Mouse (Mus musculus) embryonic facial prominence, embryonic 14.5 days (tissue): Measurements from ENCODE around the gene Anapc10. TPM values are rescaled to one million over a fixed set of nuclear protein-coding genes. Genes with fewer than 3 reads are reported as not detected.

Experiments used
- ATAC-seq: fragments of 200-750 bp; cut with Nextera tagmentation; 2 replicates; pipeline ENCODE4 v1.8.0; 2017; ENCODE audit warnings: low read depth, moderate number of reproducible peaks, moderate TSS enrichment
- DNase-seq: peaks from one replicate; pipeline ENCODE4 v3.0.0-alpha.2; 2015; ENCODE audit warnings: low spot score
- H3K27ac ChIP-seq: fragments of 300-500 bp; sonication (generic); replicated peaks from 2 replicates; pipeline ENCODE4 v1.5.1; 2014; ENCODE audit warnings: low read depth, mild to moderate bottlenecking, low read length, moderate library complexity
- H3K27me3 ChIP-seq: fragments of 300-500 bp; sonication (generic); replicated peaks from 2 replicates; pipeline ENCODE4 v1.6.1; 2014; ENCODE audit warnings: low read length; ENCODE audit not compliant: control insufficient read depth, insufficient read depth
- H3K36me3 ChIP-seq: fragments of 300-500 bp; sonication (generic); 2 replicates; pipeline ENCODE4 v1.6.1; 2014; ENCODE audit warnings: low read length, mixed read lengths; ENCODE audit not compliant: control insufficient read depth, insufficient read depth
- H3K4me1 ChIP-seq: fragments of 300-500 bp; sonication (generic); 2 replicates; pipeline ENCODE4 v1.6.1; 2014; ENCODE audit warnings: antibody characterized with exemption, low read length; ENCODE audit not compliant: control insufficient read depth, insufficient read depth
- H3K4me2 ChIP-seq: fragments of 300-500 bp; sonication (generic); 2 replicates; pipeline ENCODE4 v1.6.1; 2014; ENCODE audit warnings: low read depth, mild to moderate bottlenecking, low read length, moderate library complexity, mixed read lengths
- H3K4me3 ChIP-seq: fragments of 300-500 bp; sonication (generic); 2 replicates; pipeline ENCODE4 v1.5.1; 2014; ENCODE audit warnings: low read depth, mild to moderate bottlenecking, low read length
- H3K9ac ChIP-seq: fragments of 300-500 bp; sonication (generic); 2 replicates; pipeline ENCODE4 v1.6.1; 2014; ENCODE audit warnings: low read depth, mild to moderate bottlenecking, low read length, moderate library complexity, mixed read lengths
- H3K9me3 ChIP-seq: fragments of 300-500 bp; sonication (generic); 2 replicates; pipeline ENCODE4 v1.6.1; 2016; ENCODE audit warnings: low read length; ENCODE audit not compliant: control insufficient read depth
- WGBS: fragments of 180-500 bp; shearing (Covaris S2); extraction: QIAGEN DNeasy Blood & Tissue Kit; methylation state at CpG from one replicate; pipeline ENCODE4 v1.1.7; 2014; 5-methylcytosine and 5-hydroxymethylcytosine counted together
- polyA plus RNA-seq: library from polyadenylated mRNA; unstranded; fragments of >200 nt; fragmentation: Nextera tagmentation; extraction: Ambion mirVana; gene quantifications from 2 replicates; pipeline ENCODE4 v1.2.1, GENCODE M21; 2014

The Anapc10 gene
- polyA plus RNA-seq, 1 experiment from 2014 or later, result 40.0 TPM

DNA sequence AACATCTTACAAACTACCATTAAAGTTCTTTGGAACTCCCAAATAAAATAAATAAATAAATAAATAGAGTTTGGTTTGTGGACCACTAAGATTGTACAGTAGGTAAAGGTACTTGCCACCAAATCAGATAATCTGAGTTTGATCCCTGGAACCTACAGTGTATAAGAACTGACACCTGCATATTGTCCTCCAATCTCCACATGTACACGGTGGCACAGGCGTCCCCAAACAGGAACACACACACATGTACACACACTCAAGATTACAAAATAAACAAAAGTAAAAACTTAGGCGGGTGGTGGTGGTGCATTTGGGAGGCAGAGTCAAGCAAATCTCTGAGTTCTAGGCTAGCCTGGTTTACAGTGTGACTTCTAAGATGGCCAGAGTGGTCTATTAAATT lies 4.9 kb upstream of the Anapc10 start:
- WGBS, result 97% methylated on average over 3 of the region's 3 CpGs
- Histone ChIP-seq H3K4me2 (no peak overlapping the region), H3K4me1 (peaks cover 3% of the 10 kb centered on the region; the same call in 1 of the 2 replicates), H3K27ac (no peak overlapping the region), H3K9me3 (no peaks in the 10 kb centered on the region), H3K27me3 (no peaks in the 10 kb centered on the region), H3K36me3 (peaks cover 53% of the 10 kb centered on the region), H3K4me3 (no peak overlapping the region), H3K9ac (no peak overlapping the region)
- DNase-seq (no peak), ATAC-seq (no peak)

DNA sequence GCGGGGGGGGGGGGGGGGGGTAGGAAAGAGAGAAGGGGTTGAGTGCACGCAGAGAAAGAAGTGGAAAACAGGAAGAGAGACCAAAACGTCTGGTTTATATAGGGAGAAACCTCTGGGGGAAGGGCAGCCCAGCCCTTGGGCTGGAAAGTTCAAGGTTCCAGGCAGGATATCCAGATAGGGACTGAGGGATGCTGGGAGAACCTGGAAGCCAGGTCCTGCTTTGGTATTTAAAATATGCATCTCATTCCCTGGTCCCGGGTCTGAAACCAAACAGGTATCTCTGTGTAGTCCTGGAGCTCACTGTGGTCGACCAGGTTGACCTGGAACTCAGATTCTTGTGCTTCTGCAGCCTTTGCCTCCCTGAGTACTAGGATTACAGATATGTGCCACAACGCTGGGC lies 1.1 kb downstream of the Anapc10 start:
- peak overlapping the region; percentile 66 for H3K4me2 ChIP-seq
- no peak overlapping the region for H3K27ac ChIP-seq
- H3K36me3 ChIP-seq, result peaks cover 19% of the 10 kb centered on the region
- WGBS, result 50% methylated on average over 5 of the region's 6 CpGs
- H3K9ac ChIP-seq, result 0 out of 2 replicates have a peak overlapping the region, but pooled peaks have one; percentile 25
- H3K4me3 ChIP-seq, result peak overlapping the region; percentile 94; the same call in 1 of the 2 replicates
- no peak for DNase-seq
- no peaks in the 10 kb centered on the region for H3K9me3 ChIP-seq
- ATAC-seq, result no peak
- peaks cover 3% of the 10 kb centered on the region; the same call in 1 of the 2 replicates for H3K4me1 ChIP-seq
- H3K27me3 ChIP-seq, result no peaks in the 10 kb centered on the region

DNA sequence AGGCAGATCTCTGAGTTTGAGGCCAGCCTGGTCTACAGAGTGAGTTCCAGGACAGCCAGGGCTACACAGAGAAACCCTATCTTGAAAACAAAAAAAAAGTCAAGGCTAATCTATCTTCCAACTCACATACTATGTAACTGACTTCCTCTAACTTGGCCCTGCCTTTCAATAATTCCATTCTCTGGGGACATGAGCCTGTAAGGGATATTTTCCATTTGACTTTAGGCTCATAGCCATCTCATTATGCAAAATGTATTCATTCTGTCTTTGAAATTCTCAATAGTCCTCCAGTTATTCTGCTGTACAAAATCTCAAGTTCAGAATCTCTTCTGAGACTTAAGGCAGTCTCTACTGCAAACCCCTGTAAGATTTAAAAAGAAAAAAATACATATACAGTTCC lies 9.9 kb downstream of the Anapc10 start:
- peaks cover 57% of the 10 kb centered on the region for H3K36me3 ChIP-seq
- H3K4me1 ChIP-seq, result no peaks in the 10 kb centered on the region
- no peaks in the 10 kb centered on the region for H3K27me3 ChIP-seq
- H3K9me3 ChIP-seq, result no peaks in the 10 kb centered on the region
- no peak overlapping the region for H3K4me3 ChIP-seq
- no peak for DNase-seq
- no peak overlapping the region for H3K27ac ChIP-seq
- H3K9ac ChIP-seq, result no peak overlapping the region
- no peak for ATAC-seq
- H3K4me2 ChIP-seq, result no peak overlapping the region

DNA sequence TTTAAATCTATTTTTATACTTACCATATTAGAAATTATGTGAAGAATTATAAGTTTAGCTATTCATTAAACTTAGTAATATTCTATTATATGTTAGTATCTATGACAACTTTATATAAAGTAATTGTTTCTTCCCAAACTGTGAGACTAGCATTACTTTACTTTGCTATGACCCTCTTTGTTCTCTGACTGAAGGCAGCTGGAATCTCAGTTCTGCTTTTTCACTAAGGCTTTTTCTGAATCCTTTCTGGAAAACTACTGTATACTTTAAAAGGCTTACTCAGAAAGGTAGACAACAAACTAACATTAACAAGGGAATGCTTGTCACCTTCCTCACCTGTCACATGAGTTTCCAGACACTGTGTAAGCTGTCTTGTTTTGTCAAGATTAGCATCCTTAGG lies 11.7 kb downstream of the Anapc10 start:
- no peak overlapping the region for H3K27ac ChIP-seq
- no peak overlapping the region for H3K4me2 ChIP-seq
- no peak overlapping the region for H3K9ac ChIP-seq
- H3K4me3 ChIP-seq, result no peak overlapping the region
- H3K36me3 ChIP-seq, result peaks cover 45% of the 10 kb centered on the region
- H3K27me3 ChIP-seq, result no peaks in the 10 kb centered on the region
- H3K4me1 ChIP-seq, result no peaks in the 10 kb centered on the region
- no peaks in the 10 kb centered on the region for H3K9me3 ChIP-seq
- DNase-seq (no peak), ATAC-seq (no peak)

DNA sequence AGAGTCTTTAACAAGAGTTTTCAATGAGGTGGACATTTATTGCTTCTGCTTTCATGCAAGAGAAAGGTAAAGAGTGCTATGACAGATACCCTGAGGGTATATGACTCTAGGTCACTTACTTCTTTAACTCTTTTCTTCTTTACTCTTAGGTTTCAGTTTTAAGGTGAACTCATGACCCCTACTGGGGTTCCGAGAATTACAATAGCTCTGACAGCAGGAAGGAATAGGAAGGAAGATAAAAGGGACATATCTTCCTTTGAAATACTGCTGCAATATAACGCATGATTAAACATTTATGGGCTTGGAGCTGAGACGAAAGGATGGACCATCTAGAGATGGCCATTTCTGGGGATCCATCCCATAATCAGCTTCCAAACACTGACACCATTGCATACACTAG lies 13.0 kb downstream of the Anapc10 start:
- ATAC-seq, result no peak
- Histone ChIP-seq H3K27ac (no peak overlapping the region), H3K4me1 (no peaks in the 10 kb centered on the region), H3K4me2 (no peak overlapping the region), H3K27me3 (no peaks in the 10 kb centered on the region), H3K9me3 (no peaks in the 10 kb centered on the region), H3K4me3 (no peak overlapping the region), H3K36me3 (peaks cover 43% of the 10 kb centered on the region), H3K9ac (no peak overlapping the region)
- WGBS, result 66% methylated on average over 3 of the region's 3 CpGs
- no peak for DNase-seq

DNA sequence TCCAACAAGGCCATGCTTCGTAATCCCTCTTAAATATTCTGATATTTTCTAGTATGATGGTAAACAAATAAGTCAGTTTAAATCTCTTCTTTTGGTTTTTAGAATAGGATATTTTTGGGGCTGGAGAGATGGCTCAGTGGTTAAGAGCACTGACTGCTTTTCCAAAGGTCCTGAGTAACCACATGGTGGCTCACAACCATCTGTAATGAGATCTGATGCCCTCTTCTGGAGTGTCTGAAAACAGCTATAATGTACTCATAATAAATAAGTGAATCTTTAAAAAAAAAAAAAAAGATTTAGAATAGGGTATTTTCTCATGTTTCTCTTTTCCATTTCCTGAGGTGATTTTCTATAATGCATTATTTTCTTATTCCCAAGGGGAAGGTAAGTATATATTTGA lies 16.3 kb downstream of the Anapc10 start:
- no peaks in the 10 kb centered on the region for H3K4me1 ChIP-seq
- DNase-seq (no peak), ATAC-seq (no peak)
- H3K27ac ChIP-seq, result no peak overlapping the region
- H3K9me3 ChIP-seq, result no peaks in the 10 kb centered on the region
- H3K4me3 ChIP-seq, result no peak overlapping the region
- no peak overlapping the region for H3K4me2 ChIP-seq
- no peak overlapping the region for H3K9ac ChIP-seq
- no peaks in the 10 kb centered on the region for H3K27me3 ChIP-seq
- H3K36me3 ChIP-seq, result peaks cover 23% of the 10 kb centered on the region; the same call in 1 of the 2 replicates
- 97% methylated on average over 1 of the region's 1 CpGs for WGBS

DNA sequence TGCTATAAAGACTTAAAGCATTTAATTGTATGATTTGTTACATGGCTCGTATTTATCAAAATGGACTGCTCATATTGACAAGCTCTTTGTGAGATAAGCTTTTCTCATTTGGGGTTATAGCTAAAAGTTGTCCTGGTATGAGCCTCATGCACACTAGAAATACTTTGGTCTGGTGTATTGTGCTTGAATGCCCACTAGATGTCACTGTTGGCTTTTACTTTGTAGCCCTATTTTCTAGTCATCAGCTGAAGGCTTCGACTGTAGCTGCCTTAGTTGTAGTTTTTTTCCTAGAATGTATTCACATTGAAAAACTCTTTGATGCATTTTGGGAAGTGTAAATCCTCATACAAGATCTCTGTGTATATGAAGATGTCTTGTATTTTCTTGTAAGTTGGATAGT lies 22.7 kb downstream of the Anapc10 start:
- H3K36me3 ChIP-seq, result peaks cover 13% of the 10 kb centered on the region; the same call in 1 of the 2 replicates
- no peak overlapping the region for H3K27ac ChIP-seq
- H3K4me1 ChIP-seq, result no peaks in the 10 kb centered on the region
- H3K9me3 ChIP-seq, result no peaks in the 10 kb centered on the region
- no peak overlapping the region for H3K4me3 ChIP-seq
- H3K9ac ChIP-seq, result no peak overlapping the region
- H3K4me2 ChIP-seq, result no peak overlapping the region
- ATAC-seq, result 0 out of 2 replicates have a peak, but pooled peaks have one; percentile 30
- no peaks in the 10 kb centered on the region for H3K27me3 ChIP-seq
- 22% methylated on average over 2 of the region's 2 CpGs for WGBS
- peak; percentile 69 for DNase-seq

DNA sequence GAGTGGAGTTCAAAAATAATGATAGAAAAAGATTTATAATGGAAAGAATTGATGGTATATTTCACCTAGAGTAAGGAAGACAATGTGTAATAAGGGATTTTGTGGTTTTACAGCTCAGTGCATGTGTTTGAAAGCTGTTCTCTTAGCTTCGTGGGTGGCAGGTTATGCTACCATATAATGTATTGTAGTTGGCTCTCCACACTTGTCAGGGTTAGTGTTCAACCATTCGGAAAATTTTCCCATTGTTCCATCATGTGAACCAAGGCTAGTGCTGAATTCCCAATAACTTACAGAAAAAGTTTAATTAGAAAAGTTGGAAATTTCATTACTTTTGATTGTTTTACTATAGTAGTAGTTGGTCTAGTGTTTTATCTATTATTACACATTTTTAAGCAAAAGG lies 36.6 kb downstream of the Anapc10 start:
- Histone ChIP-seq H3K9ac (no peak overlapping the region), H3K4me1 (no peaks in the 10 kb centered on the region), H3K4me3 (no peak overlapping the region), H3K27me3 (no peaks in the 10 kb centered on the region), H3K36me3 (peaks cover 14% of the 10 kb centered on the region), H3K4me2 (no peak overlapping the region), H3K27ac (no peak overlapping the region), H3K9me3 (no peaks in the 10 kb centered on the region)
- DNase-seq (peak; percentile 40), ATAC-seq (no peak)
- 61% methylated on average over 2 of the region's 2 CpGs for WGBS

DNA sequence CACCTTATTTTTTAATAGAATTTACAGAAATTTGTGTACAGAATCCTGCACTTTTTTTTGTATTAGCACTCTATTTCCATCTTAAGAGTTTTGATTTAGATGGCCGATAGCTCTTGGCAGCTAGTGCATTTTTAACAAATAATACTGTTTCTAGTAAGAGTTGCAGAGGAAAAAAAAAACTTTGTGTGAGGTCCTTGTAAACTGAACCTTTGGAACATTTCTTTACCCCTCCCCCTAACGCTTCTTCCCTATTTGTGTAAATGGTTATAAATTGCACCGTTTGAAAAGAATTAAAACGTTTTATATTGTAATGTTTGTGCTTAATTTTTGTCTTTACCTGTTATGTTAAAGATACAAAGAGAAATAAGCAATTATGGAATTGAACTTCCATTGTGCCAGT lies 37.0 kb downstream of the Anapc10 start:
- ATAC-seq (no peak), DNase-seq (no peak)
- WGBS, result 64% methylated on average over 4 of the region's 4 CpGs
- Histone ChIP-seq H3K9ac (no peak overlapping the region), H3K4me1 (no peaks in the 10 kb centered on the region), H3K27me3 (no peaks in the 10 kb centered on the region), H3K27ac (no peak overlapping the region), H3K9me3 (no peaks in the 10 kb centered on the region), H3K4me3 (no peak overlapping the region), H3K36me3 (peaks cover 14% of the 10 kb centered on the region), H3K4me2 (no peak overlapping the region)
